Mouse (Mus musculus) MEL (cell line): ENCODE measurements around the gene Mff.

ENCODE experiments used
- CTCF ChIP-seq, 3 experiments: IDR thresholded peaks in 2 of 3; conservative IDR thresholded peaks in 1 of 3; 2 replicates each; pipeline ENCODE4 v1.5.1; 2011 to 2012; ENCODE audit warnings: low read length in 3 of 3, low read depth in 2 of 3, mild to moderate bottlenecking in 2 of 3, improper control_type of control experiment in 1 of 3, inconsistent platforms in 1 of 3, mixed read lengths in 1 of 3, moderate library complexity in 1 of 3; ENCODE audit not compliant: control insufficient read depth in 1 of 3, insufficient read depth in 1 of 3, poor library complexity in 1 of 3, severe bottlenecking in 1 of 3
- MAFK ChIP-seq: IDR thresholded peaks from 2 replicates; pipeline ENCODE4 v1.6.1; 2011; ENCODE audit warnings: low read depth, mild to moderate bottlenecking, low read length, improper control_type of control experiment, borderline replicate concordance

- TF ChIP-seq MAFK (no peak), CTCF (IDR thresholded peaks at IDR 0.05 in 2 of 3, conservative IDR thresholded peaks at IDR 0.05 in 1 of 3; ENCODE audit: control insufficient read depth in 1 of 3, insufficient read depth in 1 of 3, low read depth in 2 of 3, low read length in 3 of 3, poor library complexity in 1 of 3, severe bottlenecking in 1 of 3) (no peak)
Measured at GRCm38 (mm10) chr1:82785546-82785945, 60.9 kb downstream of the Mff start.
